Comparison of ENCODE assay signal across 14 mouse cellular contexts in genomic region chr11:5189239-5189933, GRCm38 (mm10). TPM values are rescaled to one million over a fixed set of nuclear protein-coding genes. Genes with fewer than 3 reads are reported as not detected.
DNase-seq lines count a peak whose midpoint lies in the region; ATAC-seq and TF ChIP-seq lines count a peak whose summit lies in the region.
"Had no signal": no experiment of that assay in that cellular context is flagged by ENCODE, and none has a peak within 500 bp of the region (broad histone marks: within the 10 kb centered on the region; RNA-seq: fewer than 3 reads in every experiment).

No protein-coding gene starts in this region.

- ATAC-seq in forebrain, postnatal 0 days, result peak; percentile 81
- no peak for ATAC-seq in forebrain, embryonic 14.5 days
- peak; percentile 68 for ATAC-seq in hindbrain, embryonic 15.5 days (ENCODE audit: low FRiP score, low read depth)
- ATAC-seq in hindbrain, embryonic 14.5 days (ENCODE audit: low FRiP score), result no peak

- H3K4me2 ChIP-seq in forebrain, postnatal 0 days (ENCODE audit: low read depth), result no peak overlapping the region
- H3K4me2 ChIP-seq in forebrain, embryonic 14.5 days (ENCODE audit: low read length), result no peak overlapping the region
- no peak overlapping the region for H3K4me2 ChIP-seq in hindbrain, embryonic 15.5 days
- no peak overlapping the region for H3K4me2 ChIP-seq in hindbrain, embryonic 14.5 days (replicated peaks)
- H3K4me2 ChIP-seq: embryonic facial prominence, embryonic 15.5 days had no signal

- H3K4me3 ChIP-seq in forebrain, postnatal 0 days (ENCODE audit: low read depth, low read length), result no peak overlapping the region
- no peak overlapping the region for H3K4me3 ChIP-seq in forebrain, embryonic 14.5 days (ENCODE audit: low read depth, low read length)
- H3K4me3 ChIP-seq in hindbrain, embryonic 15.5 days, result no peak overlapping the region
- H3K4me3 ChIP-seq in hindbrain, embryonic 14.5 days (replicated peaks; ENCODE audit: low read length), result no peak overlapping the region
- no peak overlapping the region for H3K4me3 ChIP-seq in limb, embryonic 10.5 days
- H3K4me3 ChIP-seq: embryonic facial prominence, embryonic 15.5 days had no signal

- H3K27ac ChIP-seq in forebrain, postnatal 0 days (ENCODE audit: low read depth, low read length), result no peak overlapping the region
- no peak overlapping the region for H3K27ac ChIP-seq in forebrain, embryonic 14.5 days (ENCODE audit: low read depth, low read length)
- no peak overlapping the region for H3K27ac ChIP-seq in hindbrain, embryonic 15.5 days (replicated peaks)
- H3K27ac ChIP-seq in hindbrain, embryonic 14.5 days, result no peak overlapping the region
- H3K27ac ChIP-seq in limb, embryonic 10.5 days, result peak overlapping the region; percentile 53; the same call in 1 of the 2 replicates
- H3K27ac ChIP-seq: embryonic facial prominence, embryonic 15.5 days; liver, embryonic 14.5 days had no signal

- H3K36me3 ChIP-seq in forebrain, postnatal 0 days (ENCODE audit: insufficient read depth), result no peaks in the 10 kb centered on the region
- H3K36me3 ChIP-seq in forebrain, embryonic 14.5 days (ENCODE audit: control insufficient read depth, insufficient read depth, low read length), result 0 out of 2 replicates have a peak, but pooled peaks cover 3% of the 10 kb centered on the region
- H3K36me3 ChIP-seq in hindbrain, embryonic 15.5 days, result no peaks in the 10 kb centered on the region
- H3K36me3 ChIP-seq in hindbrain, embryonic 14.5 days (replicated peaks; ENCODE audit: control insufficient read depth, insufficient read depth), result no peaks in the 10 kb centered on the region
- peaks cover 8% of the 10 kb centered on the region for H3K36me3 ChIP-seq in limb, embryonic 10.5 days

- H3K27me3 ChIP-seq in forebrain, postnatal 0 days (ENCODE audit: insufficient read depth, low read length), result no peaks in the 10 kb centered on the region
- H3K27me3 ChIP-seq in forebrain, embryonic 14.5 days (replicated peaks; ENCODE audit: control insufficient read depth, insufficient read depth, low read length), result no peaks in the 10 kb centered on the region
- H3K27me3 ChIP-seq in hindbrain, embryonic 15.5 days, result no peaks in the 10 kb centered on the region
- H3K27me3 ChIP-seq in hindbrain, embryonic 14.5 days (ENCODE audit: control insufficient read depth, insufficient read depth, low read length), result no peaks in the 10 kb centered on the region
- H3K27me3 ChIP-seq in limb, embryonic 10.5 days (ENCODE audit: low read depth, poor library complexity, severe bottlenecking), result no peaks in the 10 kb centered on the region
- H3K27me3 ChIP-seq: embryonic facial prominence, embryonic 15.5 days had no signal

- no peaks in the 10 kb centered on the region; the same call in 1 of the 2 replicates for H3K4me1 ChIP-seq in forebrain, postnatal 0 days (ENCODE audit: insufficient read depth)
- no peaks in the 10 kb centered on the region for H3K4me1 ChIP-seq in forebrain, embryonic 14.5 days (ENCODE audit: control insufficient read depth, insufficient read depth, low read length)
- H3K4me1 ChIP-seq in hindbrain, embryonic 15.5 days (replicated peaks), result peaks cover 6% of the 10 kb centered on the region; the same call in 1 of the 2 replicates
- H3K4me1 ChIP-seq in hindbrain, embryonic 14.5 days (replicated peaks; ENCODE audit: control insufficient read depth, insufficient read depth, low read length), result 0 out of 2 replicates have a peak, but pooled peaks cover 1% of the 10 kb centered on the region
- H3K4me1 ChIP-seq in limb, embryonic 10.5 days, result peaks cover 33% of the 10 kb centered on the region

- no peaks in the 10 kb centered on the region for H3K9me3 ChIP-seq in forebrain, postnatal 0 days (ENCODE audit: low read length)
- no peaks in the 10 kb centered on the region for H3K9me3 ChIP-seq in forebrain, embryonic 14.5 days (replicated peaks; ENCODE audit: control insufficient read depth, low read length)
- no peaks in the 10 kb centered on the region for H3K9me3 ChIP-seq in hindbrain, embryonic 15.5 days
- H3K9me3 ChIP-seq in hindbrain, embryonic 14.5 days (ENCODE audit: control insufficient read depth, low read length), result no peaks in the 10 kb centered on the region
- no peaks in the 10 kb centered on the region for H3K9me3 ChIP-seq in limb, embryonic 10.5 days (replicated peaks)
- H3K9me3 ChIP-seq: embryonic facial prominence, embryonic 15.5 days had no signal

- WGBS in forebrain, postnatal 0 days, result 63% methylated on average over 9 of the region's 9 CpGs
- 59% methylated on average over 9 of the region's 9 CpGs for WGBS in forebrain, embryonic 14.5 days
- 48% methylated on average over 9 of the region's 9 CpGs for WGBS in hindbrain, embryonic 15.5 days
- 56% methylated on average over 9 of the region's 9 CpGs for WGBS in hindbrain, embryonic 14.5 days
- WGBS in limb, embryonic 10.5 days, result 76% methylated on average over 9 of the region's 9 CpGs

- no peak overlapping the region for H3K9ac ChIP-seq in forebrain, postnatal 0 days
- H3K9ac ChIP-seq in forebrain, embryonic 14.5 days (ENCODE audit: low read length), result no peak overlapping the region
- no peak overlapping the region for H3K9ac ChIP-seq in hindbrain, embryonic 15.5 days
- no peak overlapping the region for H3K9ac ChIP-seq in hindbrain, embryonic 14.5 days
- H3K9ac ChIP-seq: embryonic facial prominence, embryonic 15.5 days; liver, embryonic 14.5 days had no signal

- no peak for TF ChIP-seq CTCF in forebrain, postnatal 0 days (IDR thresholded peaks at IDR 0.05; ENCODE audit: low read depth)

- no peak for DNase-seq in forebrain, postnatal 0 days
- DNase-seq in forebrain, embryonic 14.5 days (ENCODE audit: low spot score), result no peak
- DNase-seq in hindbrain, embryonic 14.5 days (ENCODE audit: low spot score), result no peak
- peak; percentile 83 for DNase-seq in brain, adult 2 months (ENCODE audit: low read depth, low spot score)
- no peak for DNase-seq in limb, embryonic 10.5 days (ENCODE audit: low spot score)
- DNase-seq in ovary, postnatal 36 days (ENCODE audit: low spot score), result no peak
- DNase-seq in spleen, postnatal 4 days (ENCODE audit: low spot score in 2 of 2), result no peak
- DNase-seq: heart, postnatal 10 days; kidney, postnatal 10 days; lung, postnatal 36 days; thymus, postnatal 14 days had no signal

RNA-seq across cellular contexts. Expression of gene Emid1, which starts 37.3 kb away (rescaled TPM):
- total RNA-seq in forebrain, postnatal 0 days (2014; rRNA removed), result 16.4 and 22.8 TPM in 2 replicates
- polyA plus RNA-seq in forebrain, postnatal 0 days (2015; fragmentation: Nextera tagmentation; extraction: Ambion mirVana), result 28.5 and 34.2 TPM in 2 replicates
- 13.0 and 15.1 TPM in 2 replicates for polyA plus RNA-seq in forebrain, embryonic 14.5 days (2014; fragmentation: Nextera tagmentation; extraction: Ambion mirVana)
- polyA plus RNA-seq in hindbrain, embryonic 15.5 days (2015; fragmentation: Nextera tagmentation; extraction: Ambion mirVana), result 16.0 and 17.1 TPM in 2 replicates
- 14.7 and 17.8 TPM in 2 replicates for polyA plus RNA-seq in hindbrain, embryonic 14.5 days (2014; fragmentation: Nextera tagmentation; extraction: Ambion mirVana)
- 12.1 and 12.3 TPM in 2 replicates for polyA plus RNA-seq in limb, embryonic 10.5 days (2016; fragmentation: Nextera tagmentation; extraction: Ambion mirVana)

Comparison
In these comparisons a context has a peak if more than half of its experiments do, and no peak if none do; other contexts are left out.
1. ATAC-seq: peak in forebrain, postnatal 0 days (single experiment) and hindbrain, embryonic 15.5 days (single experiment); none in forebrain, embryonic 14.5 days (single experiment) and hindbrain, embryonic 14.5 days (single experiment).